8 mouse cellular contexts compared by ENCODE assay signal in genomic region chr11:87748132-87749119, GRCm38 (mm10). TPM values are rescaled to one million over a fixed set of nuclear protein-coding genes. Genes with fewer than 3 reads are reported as not detected.
DNase-seq lines count a peak whose midpoint lies in the region; ATAC-seq lines count a peak whose summit lies in the region.

No protein-coding gene starts in this region.

- no peaks in the 10 kb centered on the region for H3K27me3 ChIP-seq in midbrain, embryonic 10.5 days (ENCODE audit: low read depth, poor library complexity, severe bottlenecking)
- H3K27me3 ChIP-seq in midbrain, embryonic 13.5 days: no peaks in the 10 kb centered on the region
- no peaks in the 10 kb centered on the region for H3K27me3 ChIP-seq in erythroblast, embryonic 14.5 days (ENCODE audit: control insufficient read depth)
- 0 out of 2 replicates have a peak, but pooled peaks cover 5% of the 10 kb centered on the region for H3K27me3 ChIP-seq in limb, embryonic 13.5 days
- no peaks in the 10 kb centered on the region; the same call in 1 of the 2 replicates for H3K27me3 ChIP-seq in hindbrain, embryonic 16.5 days (replicated peaks; ENCODE audit: control insufficient read depth, insufficient read depth, low read length)
- H3K27me3 ChIP-seq in forebrain, embryonic 12.5 days: no peaks in the 10 kb centered on the region

- H3K27ac ChIP-seq in midbrain, embryonic 10.5 days (replicated peaks): peak overlapping the region; percentile 52; the same call in 1 of the 2 replicates
- H3K27ac ChIP-seq in midbrain, embryonic 13.5 days: no peak overlapping the region
- no peak overlapping the region for H3K27ac ChIP-seq in limb, embryonic 13.5 days
- H3K27ac ChIP-seq in hindbrain, embryonic 16.5 days (ENCODE audit: low read depth, low read length): no peak overlapping the region
- H3K27ac ChIP-seq in forebrain, embryonic 12.5 days: no peak overlapping the region

- no peak overlapping the region for H3K4me3 ChIP-seq in midbrain, embryonic 10.5 days
- H3K4me3 ChIP-seq in midbrain, embryonic 13.5 days (replicated peaks): no peak overlapping the region
- H3K4me3 ChIP-seq in erythroblast, embryonic 14.5 days (replicated peaks): peak overlapping the region; percentile 68
- peak overlapping the region; percentile 10; the same call in 1 of the 2 replicates for H3K4me3 ChIP-seq in limb, embryonic 13.5 days
- H3K4me3 ChIP-seq in hindbrain, embryonic 16.5 days (ENCODE audit: low read length): no peak overlapping the region
- H3K4me3 ChIP-seq in forebrain, embryonic 12.5 days (replicated peaks): no peak overlapping the region

- ATAC-seq in midbrain, embryonic 13.5 days: no peak
- no peak for ATAC-seq in limb, embryonic 13.5 days (ENCODE audit: low FRiP score, low read depth)
- no peak for ATAC-seq in hindbrain, embryonic 16.5 days
- ATAC-seq in forebrain, embryonic 12.5 days (ENCODE audit: low FRiP score): no peak

- peaks cover 24% of the 10 kb centered on the region for H3K36me3 ChIP-seq in midbrain, embryonic 10.5 days
- H3K36me3 ChIP-seq in midbrain, embryonic 13.5 days: peaks cover 21% of the 10 kb centered on the region
- peaks cover 61% of the 10 kb centered on the region for H3K36me3 ChIP-seq in erythroblast, embryonic 14.5 days (ENCODE audit: control insufficient read depth)
- peaks cover 23% of the 10 kb centered on the region for H3K36me3 ChIP-seq in limb, embryonic 13.5 days
- peaks cover 12% of the 10 kb centered on the region for H3K36me3 ChIP-seq in hindbrain, embryonic 16.5 days (ENCODE audit: control insufficient read depth, insufficient read depth, low read length)
- H3K36me3 ChIP-seq in forebrain, embryonic 12.5 days (replicated peaks): peaks cover 19% of the 10 kb centered on the region

- H3K9ac ChIP-seq in midbrain, embryonic 13.5 days (replicated peaks): no peak overlapping the region
- H3K9ac ChIP-seq in limb, embryonic 13.5 days: no peak overlapping the region
- H3K9ac ChIP-seq in hindbrain, embryonic 16.5 days (ENCODE audit: low read depth, low read length): no peak overlapping the region
- no peak overlapping the region for H3K9ac ChIP-seq in forebrain, embryonic 12.5 days

- no peak overlapping the region for H3K4me2 ChIP-seq in midbrain, embryonic 13.5 days (replicated peaks)
- peak overlapping the region; percentile 44 for H3K4me2 ChIP-seq in limb, embryonic 13.5 days (replicated peaks)
- H3K4me2 ChIP-seq in hindbrain, embryonic 16.5 days (ENCODE audit: low read length): no peak overlapping the region
- H3K4me2 ChIP-seq in forebrain, embryonic 12.5 days: no peak overlapping the region

- no peaks in the 10 kb centered on the region for H3K9me3 ChIP-seq in midbrain, embryonic 10.5 days (replicated peaks)
- H3K9me3 ChIP-seq in midbrain, embryonic 13.5 days: no peaks in the 10 kb centered on the region
- no peaks in the 10 kb centered on the region for H3K9me3 ChIP-seq in erythroblast, embryonic 14.5 days (ENCODE audit: control insufficient read depth, low read length)
- H3K9me3 ChIP-seq in limb, embryonic 13.5 days: no peaks in the 10 kb centered on the region
- no peaks in the 10 kb centered on the region for H3K9me3 ChIP-seq in hindbrain, embryonic 16.5 days (ENCODE audit: control insufficient read depth, low read length)
- no peaks in the 10 kb centered on the region for H3K9me3 ChIP-seq in forebrain, embryonic 12.5 days

- DNase-seq in midbrain, embryonic 10.5 days (ENCODE audit: low spot score): no peak
- DNase-seq in naive thymus-derived CD4-positive, alpha-beta T cell, adult 2 months (ENCODE audit: low read depth): peak; percentile 92
- no peak for DNase-seq in urinary bladder, adult 2 months (ENCODE audit: low spot score)

- peaks cover 6% of the 10 kb centered on the region for H3K4me1 ChIP-seq in midbrain, embryonic 10.5 days
- H3K4me1 ChIP-seq in midbrain, embryonic 13.5 days (replicated peaks): no peaks in the 10 kb centered on the region
- peaks cover 89% of the 10 kb centered on the region for H3K4me1 ChIP-seq in erythroblast, embryonic 14.5 days (ENCODE audit: control insufficient read depth)
- H3K4me1 ChIP-seq in limb, embryonic 13.5 days: peaks cover 12% of the 10 kb centered on the region
- no peaks in the 10 kb centered on the region for H3K4me1 ChIP-seq in hindbrain, embryonic 16.5 days (ENCODE audit: control insufficient read depth, insufficient read depth, low read depth, low read length)
- H3K4me1 ChIP-seq in forebrain, embryonic 12.5 days: no peaks in the 10 kb centered on the region

- WGBS in midbrain, embryonic 10.5 days: 43% methylated on average over 19 of the region's 19 CpGs
- 44% methylated on average over 19 of the region's 19 CpGs for WGBS in midbrain, embryonic 13.5 days
- 30% methylated on average over 19 of the region's 19 CpGs for WGBS in limb, embryonic 13.5 days
- WGBS in hindbrain, embryonic 16.5 days: 39% methylated on average over 19 of the region's 19 CpGs
- WGBS in forebrain, embryonic 12.5 days: 39% methylated on average over 19 of the region's 19 CpGs

RNA-seq across cellular contexts. Expression of gene Supt4a, which starts 11.1 kb away (rescaled TPM):
- 157 and 171 TPM in 2 replicates for polyA plus RNA-seq in midbrain, embryonic 10.5 days (2016; fragmentation: Nextera tagmentation; extraction: Ambion mirVana)
- 165 and 177 TPM in 2 replicates for polyA plus RNA-seq in midbrain, embryonic 13.5 days (2015; fragmentation: Nextera tagmentation; extraction: Ambion mirVana)
- 4.3 and 5.5 TPM in 2 replicates for polyA plus RNA-seq in erythroblast, embryonic 14.5 days (2012)
- polyA plus RNA-seq in limb, embryonic 13.5 days (2015; fragmentation: Nextera tagmentation; extraction: Ambion mirVana): 159 and 167 TPM in 2 replicates
- polyA plus RNA-seq in urinary bladder, adult 2 months (2012; rRNA removed): 94.2 and 98.4 TPM in 2 replicates
- polyA plus RNA-seq in hindbrain, embryonic 16.5 days (2015; fragmentation: Nextera tagmentation; extraction: Ambion mirVana): 121 and 130 TPM in 2 replicates
- polyA plus RNA-seq in forebrain, embryonic 12.5 days (2016; fragmentation: Nextera tagmentation; extraction: Ambion mirVana): 118 and 137 TPM in 2 replicates

RNA-seq across cellular contexts. Expression of gene Tspoap1, which starts 11.9 kb away (rescaled TPM):
- 8.2 and 14.7 TPM in 2 replicates for polyA plus RNA-seq in midbrain, embryonic 10.5 days (2016; fragmentation: Nextera tagmentation; extraction: Ambion mirVana)
- 41.1 and 48.7 TPM in 2 replicates for polyA plus RNA-seq in midbrain, embryonic 13.5 days (2015; fragmentation: Nextera tagmentation; extraction: Ambion mirVana)
- 0.47 and 0.71 TPM in 2 replicates for polyA plus RNA-seq in erythroblast, embryonic 14.5 days (2012)
- polyA plus RNA-seq in limb, embryonic 13.5 days (2015; fragmentation: Nextera tagmentation; extraction: Ambion mirVana): 2.3 and 2.7 TPM in 2 replicates
- 9.7 and 11.4 TPM in 2 replicates for polyA plus RNA-seq in urinary bladder, adult 2 months (2012; rRNA removed)
- 38.4 and 46.1 TPM in 2 replicates for polyA plus RNA-seq in hindbrain, embryonic 16.5 days (2015; fragmentation: Nextera tagmentation; extraction: Ambion mirVana)
- polyA plus RNA-seq in forebrain, embryonic 12.5 days (2016; fragmentation: Nextera tagmentation; extraction: Ambion mirVana): 33.0 and 35.1 TPM in 2 replicates

RNA-seq across cellular contexts. Expression of gene Mpo, which starts 45.0 kb away (rescaled TPM):
- 2.5 and 2.7 TPM in 2 replicates for polyA plus RNA-seq in midbrain, embryonic 10.5 days (2016; fragmentation: Nextera tagmentation; extraction: Ambion mirVana)
- polyA plus RNA-seq in midbrain, embryonic 13.5 days (2015; fragmentation: Nextera tagmentation; extraction: Ambion mirVana): 0.31 and 0.41 TPM in 2 replicates
- 3.6 and 4.5 TPM in 2 replicates for polyA plus RNA-seq in erythroblast, embryonic 14.5 days (2012)
- polyA plus RNA-seq in limb, embryonic 13.5 days (2015; fragmentation: Nextera tagmentation; extraction: Ambion mirVana): 1.0 and 2.1 TPM in 2 replicates
- polyA plus RNA-seq in urinary bladder, adult 2 months (2012; rRNA removed): 0.46 and 1.1 TPM in 2 replicates
- 0.10 and 0.45 TPM in 2 replicates for polyA plus RNA-seq in hindbrain, embryonic 16.5 days (2015; fragmentation: Nextera tagmentation; extraction: Ambion mirVana)
- polyA plus RNA-seq in forebrain, embryonic 12.5 days (2016; fragmentation: Nextera tagmentation; extraction: Ambion mirVana): 0.92 and 1.1 TPM in 2 replicates

Comparison
In these comparisons a context has a peak if more than half of its experiments do, and no peak if none do; other contexts are left out.
1. H3K4me3 ChIP-seq: peak in erythroblast, embryonic 14.5 days (single experiment) and limb, embryonic 13.5 days (single experiment); none in midbrain, embryonic 10.5 days (single experiment), midbrain, embryonic 13.5 days (single experiment), hindbrain, embryonic 16.5 days (single experiment) and forebrain, embryonic 12.5 days (single experiment).
2. RNA of gene Supt4a, which starts 11.1 kb away (polyA plus RNA-seq): 165 to 177 TPM in midbrain, embryonic 13.5 days, 157 to 171 TPM in midbrain, embryonic 10.5 days, 159 to 167 TPM in limb, embryonic 13.5 days, 118 to 137 TPM in forebrain, embryonic 12.5 days, 121 to 130 TPM in hindbrain, embryonic 16.5 days and 94.2 to 98.4 TPM in urinary bladder, adult 2 months; 4.3 to 5.5 TPM in erythroblast, embryonic 14.5 days; every median in the first group is over 10 times any median in the second.